Mouse (Mus musculus) MEL (cell line): ENCODE results near the gene Fam178b. TPM values are rescaled to one million over a fixed set of nuclear protein-coding genes. Genes with fewer than 3 reads are reported as not detected.

ENCODE experiments used
- DNase-seq: peaks from one replicate; pipeline ENCODE4 v3.0.0; 2011; ENCODE audit warnings: low read depth, low spot score
- H3K27ac ChIP-seq: 2 replicates; pipeline ENCODE4 v1.5.1; 2012; ENCODE audit warnings: low read depth, mild to moderate bottlenecking, control low read depth, low read length, moderate library complexity; ENCODE audit not compliant: control insufficient read depth
- H3K27me3 ChIP-seq, 2 experiments: fragments of 150-350 bp in 1 of 2; sonication (generic) in 1 of 2; 2 replicates each; pipeline ENCODE4 v1.6.1; 2012; ENCODE audit warnings: low read length in 2 of 2, mild to moderate bottlenecking in 2 of 2, improper control_type of control experiment in 1 of 2, moderate library complexity in 1 of 2; ENCODE audit not compliant: insufficient read depth in 2 of 2, control insufficient read depth in 1 of 2
- H3K36me3 ChIP-seq, 2 experiments: 2 replicates each; pipeline ENCODE4 v1.6.1; 2012 to 2014; ENCODE audit warnings: low read length in 2 of 2, improper control_type of control experiment in 1 of 2, inconsistent platforms in 1 of 2, mild to moderate bottlenecking in 1 of 2; ENCODE audit not compliant: insufficient read depth in 2 of 2, control insufficient read depth in 1 of 2
- H3K4me1 ChIP-seq, 2 experiments: fragments of 150-350 bp in 1 of 2; sonication (generic) in 1 of 2; 2 replicates each; pipeline ENCODE4 v1.6.1; 2012; ENCODE audit warnings: low read length in 2 of 2, improper control_type of control experiment in 1 of 2, mild to moderate bottlenecking in 1 of 2; ENCODE audit not compliant: insufficient read depth in 2 of 2, control insufficient read depth in 1 of 2
- H3K4me3 ChIP-seq, 2 experiments: fragments of 150-350 bp in 1 of 2; sonication (generic) in 1 of 2; 2 replicates each; pipeline ENCODE4 v1.5.1; 2012; ENCODE audit warnings: low read depth in 2 of 2, low read length in 2 of 2, mild to moderate bottlenecking in 2 of 2, moderate library complexity in 2 of 2, control low read depth in 1 of 2, improper control_type of control experiment in 1 of 2; ENCODE audit not compliant: control insufficient read depth in 1 of 2, insufficient read depth in 1 of 2
- H3K79me2 ChIP-seq: 2 replicates; pipeline ENCODE4 v1.6.1; 2012; ENCODE audit warnings: mild to moderate bottlenecking, low read length, moderate library complexity; ENCODE audit not compliant: control insufficient read depth, poor library complexity, insufficient read depth
- H3K9ac ChIP-seq: 2 replicates; pipeline ENCODE4 v1.6.1; 2012; ENCODE audit warnings: low read depth, mild to moderate bottlenecking, control low read depth, low read length, moderate library complexity; ENCODE audit not compliant: control insufficient read depth, poor library complexity, severe bottlenecking
- H3K9me3 ChIP-seq: fragments of 150-350 bp; sonication (generic); replicated peaks from 2 replicates; pipeline ENCODE4 v1.6.1; 2012; ENCODE audit warnings: mild to moderate bottlenecking, low read length, improper control_type of control experiment, moderate library complexity; ENCODE audit not compliant: insufficient read depth
- BHLHE40 ChIP-seq: IDR thresholded peaks from 2 replicates; pipeline ENCODE4 v1.6.1; 2012; ENCODE audit warnings: low read depth, mild to moderate bottlenecking, inconsistent platforms, low read length, improper control_type of control experiment, borderline replicate concordance
- CHD1 ChIP-seq: IDR thresholded peaks from 2 replicates; pipeline ENCODE4 v1.6.1; 2012; ENCODE audit warnings: low read depth, mild to moderate bottlenecking, inconsistent platforms, low read length, improper control_type of control experiment
- ETS1 ChIP-seq: IDR thresholded peaks from 2 replicates; pipeline ENCODE4 v1.6.1; 2012; ENCODE audit warnings: low read depth, mild to moderate bottlenecking, inconsistent platforms, low read length, improper control_type of control experiment, moderate library complexity
- GABPA ChIP-seq: IDR thresholded peaks from 2 replicates; pipeline ENCODE4 v1.6.1; 2012; ENCODE audit warnings: low read depth, mild to moderate bottlenecking, inconsistent platforms, low read length, improper control_type of control experiment, moderate library complexity
- GATA1 ChIP-seq: IDR thresholded peaks from 2 replicates; pipeline ENCODE4 v1.6.1; 2011; ENCODE audit warnings: low read depth, low read length, improper control_type of control experiment
- HCFC1 ChIP-seq: IDR thresholded peaks from 2 replicates; pipeline ENCODE4 v1.6.1; 2012; ENCODE audit warnings: low read depth, mild to moderate bottlenecking, inconsistent platforms, low read length, improper control_type of control experiment, moderate library complexity
- MAFK ChIP-seq: IDR thresholded peaks from 2 replicates; pipeline ENCODE4 v1.6.1; 2011; ENCODE audit warnings: low read depth, mild to moderate bottlenecking, low read length, improper control_type of control experiment, borderline replicate concordance
- MAX ChIP-seq: IDR thresholded peaks from 2 replicates; pipeline ENCODE4 v1.6.1; 2011; ENCODE audit warnings: low read length, improper control_type of control experiment
- MEF2A ChIP-seq: IDR thresholded peaks from 2 replicates; pipeline ENCODE4 v1.6.1; 2014; ENCODE audit warnings: low read depth, mild to moderate bottlenecking, inconsistent platforms, low read length, improper control_type of control experiment; ENCODE audit not compliant: poor library complexity, insufficient replicate concordance, severe bottlenecking; ENCODE audit errors: extremely low read depth
- MYB ChIP-seq: IDR thresholded peaks from 2 replicates; pipeline ENCODE4 v1.6.1; 2011; ENCODE audit warnings: mild to moderate bottlenecking, low read depth, low read length, improper control_type of control experiment
- MYC ChIP-seq: IDR thresholded peaks from 2 replicates; pipeline ENCODE4 v1.6.1; 2011; ENCODE audit warnings: low read depth, mild to moderate bottlenecking, low read length, improper control_type of control experiment, moderate library complexity
- NELFE ChIP-seq: IDR thresholded peaks from 2 replicates; pipeline ENCODE4 v1.6.1; 2011; ENCODE audit warnings: low read depth, low read length, improper control_type of control experiment
- NRF1 ChIP-seq: IDR thresholded peaks from 2 replicates; pipeline ENCODE4 v1.6.1; 2014; ENCODE audit warnings: low read depth, mild to moderate bottlenecking, inconsistent platforms, low read length, improper control_type of control experiment, moderate library complexity; ENCODE audit not compliant: poor library complexity, insufficient read depth, severe bottlenecking
- POLR2AphosphoS2 ChIP-seq: IDR thresholded peaks from 2 replicates; pipeline ENCODE4 v1.6.1; 2011; ENCODE audit warnings: low read length, improper control_type of control experiment
- POLR2AphosphoS5 ChIP-seq: IDR thresholded peaks from 2 replicates; pipeline ENCODE4 v1.6.1; 2012; ENCODE audit warnings: low read depth, borderline replicate concordance, mild to moderate bottlenecking, inconsistent platforms, low read length, moderate library complexity, mixed read lengths
- RAD21 ChIP-seq: IDR thresholded peaks from 2 replicates; pipeline ENCODE4 v1.6.1; 2011; ENCODE audit warnings: mild to moderate bottlenecking, low read depth, low read length, improper control_type of control experiment
- RCOR1 ChIP-seq: IDR thresholded peaks from 2 replicates; pipeline ENCODE4 v1.6.1; 2012; ENCODE audit warnings: low read depth, mild to moderate bottlenecking, inconsistent platforms, low read length, improper control_type of control experiment
- SIN3A ChIP-seq: IDR thresholded peaks from 2 replicates; pipeline ENCODE4 v1.6.1; 2012; ENCODE audit warnings: low read length, improper control_type of control experiment, inconsistent platforms
- SMC3 ChIP-seq: IDR thresholded peaks from 2 replicates; pipeline ENCODE4 v1.6.1; 2011; ENCODE audit warnings: low read depth, low read length, improper control_type of control experiment
- TAL1 ChIP-seq: IDR thresholded peaks from 2 replicates; pipeline ENCODE4 v1.6.1; 2012; ENCODE audit warnings: mild to moderate bottlenecking, inconsistent platforms, low read length, moderate library complexity, mixed read lengths
- TCF12 ChIP-seq: IDR thresholded peaks from 2 replicates; pipeline ENCODE4 v1.6.1; 2014; ENCODE audit warnings: low read depth, mild to moderate bottlenecking, inconsistent platforms, low read length, improper control_type of control experiment, moderate library complexity
- UBTF ChIP-seq: IDR thresholded peaks from 2 replicates; pipeline ENCODE4 v1.6.1; 2012; ENCODE audit warnings: low read depth, mild to moderate bottlenecking, inconsistent platforms, low read length, improper control_type of control experiment, moderate library complexity, borderline replicate concordance; ENCODE audit not compliant: insufficient read depth
- ZC3H11A ChIP-seq: IDR thresholded peaks from 2 replicates; pipeline ENCODE4 v1.6.1; 2012; ENCODE audit warnings: low read depth, mild to moderate bottlenecking, inconsistent platforms, low read length, improper control_type of control experiment
- ZKSCAN1 ChIP-seq: IDR thresholded peaks from 2 replicates; pipeline ENCODE4 v1.6.1; 2012; ENCODE audit warnings: low read depth, mild to moderate bottlenecking, inconsistent platforms, low read length, improper control_type of control experiment, moderate library complexity
- ZMIZ1 ChIP-seq: IDR thresholded peaks from 2 replicates; pipeline ENCODE4 v1.6.1; 2012; ENCODE audit warnings: low read depth, mild to moderate bottlenecking, inconsistent platforms, low read length, improper control_type of control experiment, moderate library complexity
- ZNF384 ChIP-seq: IDR thresholded peaks from 2 replicates; pipeline ENCODE4 v1.6.1; 2012; ENCODE audit warnings: low read depth, mild to moderate bottlenecking, inconsistent platforms, low read length, improper control_type of control experiment
- polyA plus RNA-seq, 2 experiments: library from polyadenylated mRNA; stranded (reverse) in 1 of 2; unstranded in 1 of 2; fragments of >175 nt in 1 of 2; fragments of >200 nt in 1 of 2; gene quantifications; 2 replicates each; pipeline versions ENCODE4 v1.2.1 to v1.2.4; 2012; ENCODE audit warnings: low replicate concordance in 2 of 2, low read depth in 1 of 2; ENCODE audit not compliant: insufficient read length in 2 of 2, insufficient read depth in 1 of 2, missing spikeins in 1 of 2
- total RNA-seq: library from RNA; depleted of rRNA; stranded (reverse); fragments of 300-350 nt; gene quantifications from 2 replicates; pipeline ENCODE4 v1.2.3, GENCODE M21; 2012

The Fam178b gene
- total and polyA plus RNA-seq, 3 experiments, result 0.19 to 0.29 TPM; not detected in 1

DNA sequence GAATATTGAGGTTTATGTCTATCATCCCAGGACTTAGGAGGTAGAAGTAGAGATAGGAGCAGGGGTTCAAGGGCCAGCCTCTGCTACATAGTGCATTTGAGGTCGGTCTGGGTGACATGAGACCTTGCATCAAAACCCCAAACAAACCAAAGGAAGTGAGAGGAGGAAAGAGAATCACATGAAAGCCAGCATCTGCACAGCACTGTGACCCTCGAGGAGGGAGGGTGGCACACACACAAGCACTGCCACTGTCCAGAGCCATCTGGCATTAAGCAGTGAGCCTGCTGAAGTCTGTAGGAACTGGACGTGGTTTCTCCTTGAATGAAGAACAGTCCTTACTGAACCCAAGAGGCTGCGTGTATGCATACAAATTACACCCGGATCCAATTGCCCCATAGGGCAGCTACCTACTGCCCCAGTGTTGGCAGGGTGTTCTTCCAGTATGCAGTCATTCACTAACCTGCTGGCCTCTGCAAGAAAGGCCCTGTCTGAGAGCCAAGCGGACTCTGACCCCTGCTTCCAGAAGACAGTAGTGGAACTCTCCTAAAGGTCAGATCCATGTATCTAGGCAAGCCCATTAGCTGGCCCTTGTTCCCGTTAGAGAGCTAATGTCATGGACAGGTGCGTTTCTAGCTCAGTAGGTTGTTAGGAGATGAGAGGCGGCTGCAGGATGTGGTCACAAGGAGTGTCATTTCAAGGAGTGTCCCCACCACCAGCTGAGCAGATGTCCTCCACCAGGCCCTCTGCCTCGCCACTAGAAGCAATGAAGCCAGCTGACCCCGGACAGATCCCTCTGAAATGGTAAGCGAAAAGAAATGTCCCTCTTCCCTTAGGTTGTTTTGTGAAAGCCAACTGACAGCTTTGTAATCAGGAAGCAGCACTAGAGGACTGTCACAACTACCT, 78.5 kb downstream of the Fam178b start:
- H3K27me3 ChIP-seq, result peaks cover 0 to 3% of the 10 kb centered on the region in 2 experiments; a peak in 1 of 4 replicates
- TF ChIP-seq ZMIZ1, result no peak
- TF ChIP-seq CHD1, result no peak
- no peak for TF ChIP-seq NELFE
- no peak for TF ChIP-seq RCOR1
- no peak for TF ChIP-seq GABPA
- no peak for TF ChIP-seq BHLHE40
- no peaks in the 10 kb centered on the region for H3K79me2 ChIP-seq
- H3K4me1 ChIP-seq, result no peaks in the 10 kb centered on the region
- no peak overlapping the region for H3K27ac ChIP-seq
- no peaks in the 10 kb centered on the region for H3K9me3 ChIP-seq
- no peak for DNase-seq
- no peak overlapping the region for H3K4me3 ChIP-seq
- H3K36me3 ChIP-seq, result no peaks in the 10 kb centered on the region
- no peak overlapping the region for H3K9ac ChIP-seq

DNA sequence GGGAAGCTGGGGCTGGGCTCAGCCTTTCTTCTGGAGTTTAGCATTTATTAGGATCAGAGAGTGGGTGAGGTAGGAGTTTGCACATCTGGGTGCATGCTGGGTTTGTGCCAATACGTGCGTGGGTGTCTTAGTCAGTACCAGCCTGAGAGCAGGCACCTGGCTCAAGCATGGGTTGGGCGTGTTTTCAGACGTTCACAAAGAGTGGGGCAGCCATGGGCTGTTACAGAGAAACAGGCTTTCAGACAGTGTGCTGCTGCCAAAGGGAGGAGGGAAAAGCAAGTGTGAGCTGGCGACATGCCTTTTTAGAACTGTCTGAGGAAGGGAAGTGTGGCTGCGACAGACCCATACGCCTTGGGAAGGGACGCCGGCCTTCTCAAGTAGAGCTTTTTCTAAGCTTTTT, 79.6 kb downstream of the Fam178b start:
- peaks cover 0 to 3% of the 10 kb centered on the region in 2 experiments; a peak in 1 of 4 replicates for H3K27me3 ChIP-seq

GRCm38 (mm10) chr1:36602271-36602670, 80.7 kb downstream of the Fam178b start:
- Histone ChIP-seq H3K4me1 (no peaks in the 10 kb centered on the region), H3K27me3 (peaks cover 0 to 3% of the 10 kb centered on the region in 2 experiments; a peak in 1 of 4 replicates), H3K36me3 (no peaks in the 10 kb centered on the region), H3K9ac (no peak overlapping the region), H3K9me3 (no peaks in the 10 kb centered on the region), H3K4me3 (no peak overlapping the region), H3K27ac (no peak overlapping the region), H3K79me2 (no peaks in the 10 kb centered on the region)
- DNase-seq, result no peak
- TF ChIP-seq SMC3 (no peak), RCOR1 (no peak), ZC3H11A (no peak), TAL1 (no peak), POLR2AphosphoS5 (no peak), ZNF384 (no peak), UBTF (no peak), BHLHE40 (no peak), POLR2AphosphoS2 (no peak), MAX (no peak), ETS1 (no peak), MYB (no peak), MEF2A (no peak), GATA1 (no peak), TCF12 (no peak), RAD21 (no peak), CHD1 (no peak)

More for the DNA sequence above, 79.6 kb downstream of the Fam178b start:
- no peak for DNase-seq
- TF ChIP-seq GABPA (no peak), MAFK (no peak), MYC (no peak), NRF1 (no peak), ZKSCAN1 (no peak), HCFC1 (no peak), UBTF (no peak), ZC3H11A (no peak), SIN3A (no peak)
- H3K27ac ChIP-seq, result no peak overlapping the region
- H3K9ac ChIP-seq, result no peak overlapping the region
- H3K79me2 ChIP-seq, result no peaks in the 10 kb centered on the region
- H3K4me3 ChIP-seq, result no peak overlapping the region
- no peaks in the 10 kb centered on the region for H3K9me3 ChIP-seq
- no peaks in the 10 kb centered on the region for H3K36me3 ChIP-seq
- H3K4me1 ChIP-seq, result no peaks in the 10 kb centered on the region
